Mouse (Mus musculus) heart, embryonic 10.5 days (tissue): ENCODE data around the gene Ubp1. TPM values are rescaled to one million over a fixed set of nuclear protein-coding genes. Genes with fewer than 3 reads are reported as not detected.

Source experiments
- DNase-seq: peaks from one replicate; pipeline ENCODE4 v3.0.0-alpha.2; 2017; ENCODE audit warnings: low spot score
- H3K27ac ChIP-seq: fragments of 300-500 bp; sonication (generic); 2 replicates; pipeline ENCODE4 v1.5.1; 2016; ENCODE audit warnings: mild to moderate bottlenecking
- H3K27me3 ChIP-seq: fragments of 300-500 bp; sonication (generic); 2 replicates; pipeline ENCODE4 v1.6.1; 2016; ENCODE audit warnings: mild to moderate bottlenecking; ENCODE audit not compliant: poor library complexity, insufficient read depth, severe bottlenecking
- H3K36me3 ChIP-seq: fragments of 300-500 bp; sonication (generic); 2 replicates; pipeline ENCODE4 v1.6.1; 2016; ENCODE audit warnings: mild to moderate bottlenecking, moderate library complexity
- H3K4me1 ChIP-seq: fragments of 300-500 bp; sonication (generic); 2 replicates; pipeline ENCODE4 v1.6.1; 2016; ENCODE audit warnings: mild to moderate bottlenecking
- H3K4me3 ChIP-seq: fragments of 300-500 bp; sonication (generic); 2 replicates; pipeline ENCODE4 v1.5.1; 2016; ENCODE audit warnings: mild to moderate bottlenecking, moderate library complexity
- H3K9me3 ChIP-seq: fragments of 300-500 bp; sonication (generic); 2 replicates; pipeline ENCODE4 v1.6.1; 2016; ENCODE audit warnings: mild to moderate bottlenecking, moderate library complexity
- WGBS: fragments of 180-500 bp; shearing (Covaris S2); methylation state at CpG from one replicate; pipeline ENCODE4 v1.1.7; 2016; 5-methylcytosine and 5-hydroxymethylcytosine counted together
- polyA plus RNA-seq: library from polyadenylated mRNA; unstranded; fragments of >200 nt; fragmentation: Nextera tagmentation; extraction: Ambion mirVana; gene quantifications from 2 replicates; pipeline ENCODE4 v1.2.1, GENCODE M21; 2016

Ubp1 gene
- polyA plus RNA-seq, 1 experiment from 2014 or later: 38.3 TPM

DNA sequence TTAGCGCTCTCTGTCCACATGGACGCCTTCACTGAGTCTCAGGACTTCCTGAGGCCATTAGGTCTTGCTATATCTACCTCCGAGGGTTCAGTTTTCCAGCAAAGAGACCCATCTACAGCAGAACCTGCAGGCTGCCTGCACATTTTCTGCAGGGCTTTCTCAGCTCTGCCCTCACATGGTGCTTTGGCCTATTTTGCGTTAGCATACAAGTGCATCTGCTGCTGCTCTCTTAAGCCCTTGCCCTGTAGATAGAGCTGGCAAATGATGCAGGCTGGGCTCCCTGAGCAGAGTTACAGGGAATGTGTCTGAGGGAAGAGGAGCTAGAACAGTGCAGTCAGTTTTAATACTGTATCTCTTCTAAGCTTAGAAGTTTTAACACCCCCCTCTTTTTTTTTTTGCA is 44.2 kb downstream of the Ubp1 start:
- peak; percentile 67 for DNase-seq
- no peaks in the 10 kb centered on the region for H3K9me3 ChIP-seq
- WGBS: 86% methylated on average over 4 of the region's 4 CpGs
- no peak overlapping the region for H3K27ac ChIP-seq
- H3K4me1 ChIP-seq: no peaks in the 10 kb centered on the region
- H3K4me3 ChIP-seq: no peak overlapping the region
- H3K27me3 ChIP-seq: no peaks in the 10 kb centered on the region
- H3K36me3 ChIP-seq: peaks cover 78% of the 10 kb centered on the region

DNA sequence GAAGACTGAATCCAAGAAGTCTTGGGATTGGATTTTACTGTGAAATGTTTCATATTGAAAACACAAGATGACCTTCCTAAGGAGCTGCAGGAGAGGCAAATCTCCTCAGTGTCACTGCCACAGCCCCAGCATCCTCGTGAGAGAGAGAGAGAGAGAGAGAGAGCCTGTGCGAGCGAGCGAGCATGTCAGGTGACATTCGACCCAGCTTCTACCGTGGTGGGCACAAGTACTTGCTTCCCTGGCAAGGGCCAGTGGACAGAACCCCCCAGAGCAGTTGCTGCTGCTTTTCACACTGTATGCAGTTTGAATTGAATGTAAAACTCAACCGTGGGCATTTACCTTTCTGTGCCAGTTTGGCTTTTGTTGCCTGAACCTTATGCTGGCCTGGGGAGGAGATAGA is 44.7 kb downstream of the Ubp1 start:
- peak; percentile 69 for DNase-seq
- Histone ChIP-seq H3K4me1 (peaks cover 4% of the 10 kb centered on the region), H3K9me3 (no peaks in the 10 kb centered on the region), H3K36me3 (peaks cover 75% of the 10 kb centered on the region), H3K4me3 (no peak overlapping the region), H3K27me3 (no peaks in the 10 kb centered on the region), H3K27ac (no peak overlapping the region)
- 88% methylated on average over 7 of the region's 7 CpGs for WGBS

DNA sequence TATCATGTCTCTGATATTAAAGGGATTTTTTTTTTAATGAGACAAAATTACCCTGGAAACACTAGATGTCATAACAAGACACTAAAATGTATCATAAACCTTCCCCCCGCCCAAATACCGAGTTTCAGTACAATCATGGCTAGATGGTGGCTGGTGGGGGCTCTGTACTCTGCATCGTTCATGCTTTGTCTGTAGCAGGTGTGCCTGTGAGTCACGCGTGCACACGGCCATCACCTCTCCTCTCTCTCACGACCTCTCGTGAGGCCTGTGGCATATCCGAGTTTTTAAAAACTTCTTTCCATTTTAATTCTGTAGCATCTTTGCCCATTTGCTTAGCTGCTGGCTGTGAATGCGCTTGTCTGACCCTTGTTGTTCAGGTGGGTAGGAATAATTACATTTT is 45.5 kb downstream of the Ubp1 start:
- Histone ChIP-seq H3K27ac (no peak overlapping the region), H3K27me3 (no peaks in the 10 kb centered on the region), H3K9me3 (no peaks in the 10 kb centered on the region), H3K4me3 (no peak overlapping the region), H3K36me3 (peaks cover 68% of the 10 kb centered on the region), H3K4me1 (peaks cover 12% of the 10 kb centered on the region)
- no peak for DNase-seq
- 94% methylated on average over 10 of the region's 10 CpGs for whole genome bisulfite sequencing

DNA sequence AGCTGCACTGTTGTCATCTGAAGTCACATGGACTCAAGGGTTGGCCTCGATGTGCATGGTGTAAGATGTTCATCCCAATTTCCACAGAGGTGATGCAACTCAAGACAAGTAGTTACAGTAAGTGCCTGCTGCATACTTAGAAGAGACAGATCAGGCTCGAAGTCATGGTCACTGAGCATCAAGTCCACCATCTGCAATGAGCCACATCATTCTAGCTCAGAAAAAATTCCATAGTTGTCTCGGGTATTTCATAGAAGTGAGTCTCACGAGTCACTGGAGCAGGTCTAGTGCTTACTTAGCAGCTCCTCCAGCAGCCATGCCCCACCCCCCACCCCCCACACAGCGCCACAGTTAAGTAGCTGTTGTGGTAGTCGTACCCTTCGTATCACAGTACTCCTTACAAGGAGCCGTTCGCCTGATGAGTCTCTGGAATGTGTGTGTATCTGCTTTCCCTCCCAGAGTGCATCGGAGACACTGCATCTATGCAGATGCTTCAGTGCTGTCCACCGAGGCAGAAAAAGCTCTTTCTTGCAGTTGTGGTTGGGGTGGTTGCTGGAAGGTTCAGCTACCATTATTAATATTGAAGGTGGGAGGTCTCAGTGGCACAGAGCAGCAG is 46.6 kb downstream of the Ubp1 start:
- peaks cover 63% of the 10 kb centered on the region for H3K36me3 ChIP-seq
- no peak overlapping the region for H3K27ac ChIP-seq
- no peak for DNase-seq
- WGBS: 73% methylated on average over 11 of the region's 11 CpGs
- no peaks in the 10 kb centered on the region for H3K27me3 ChIP-seq
- H3K4me3 ChIP-seq: no peak overlapping the region
- peaks cover 21% of the 10 kb centered on the region for H3K4me1 ChIP-seq
- H3K9me3 ChIP-seq: no peaks in the 10 kb centered on the region

DNA sequence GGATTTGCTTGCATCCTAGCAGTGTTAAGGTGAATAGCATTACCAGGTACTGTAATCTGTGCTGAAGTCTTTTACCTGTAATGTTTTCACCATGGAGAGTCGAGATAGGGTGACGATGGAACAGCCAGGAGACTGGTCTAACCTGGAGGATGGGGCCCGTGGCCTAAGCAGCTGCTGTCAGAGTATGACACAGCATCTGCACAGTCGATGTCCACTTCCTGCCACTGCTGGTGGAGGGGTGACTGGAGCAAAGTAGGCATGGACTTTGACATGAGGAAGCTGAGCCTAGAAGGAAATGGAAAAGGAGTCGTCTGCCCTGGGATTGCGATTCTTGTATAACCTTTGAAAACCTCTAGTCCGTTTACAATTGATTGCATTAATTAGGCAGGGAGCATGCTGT is 47.9 kb downstream of the Ubp1 start:
- WGBS: 83% methylated on average over 7 of the region's 7 CpGs
- no peaks in the 10 kb centered on the region for H3K27me3 ChIP-seq
- H3K27ac ChIP-seq: no peak overlapping the region
- peaks cover 52% of the 10 kb centered on the region for H3K36me3 ChIP-seq
- H3K9me3 ChIP-seq: no peaks in the 10 kb centered on the region
- no peak for DNase-seq
- no peak overlapping the region for H3K4me3 ChIP-seq
- peaks cover 28% of the 10 kb centered on the region for H3K4me1 ChIP-seq

DNA sequence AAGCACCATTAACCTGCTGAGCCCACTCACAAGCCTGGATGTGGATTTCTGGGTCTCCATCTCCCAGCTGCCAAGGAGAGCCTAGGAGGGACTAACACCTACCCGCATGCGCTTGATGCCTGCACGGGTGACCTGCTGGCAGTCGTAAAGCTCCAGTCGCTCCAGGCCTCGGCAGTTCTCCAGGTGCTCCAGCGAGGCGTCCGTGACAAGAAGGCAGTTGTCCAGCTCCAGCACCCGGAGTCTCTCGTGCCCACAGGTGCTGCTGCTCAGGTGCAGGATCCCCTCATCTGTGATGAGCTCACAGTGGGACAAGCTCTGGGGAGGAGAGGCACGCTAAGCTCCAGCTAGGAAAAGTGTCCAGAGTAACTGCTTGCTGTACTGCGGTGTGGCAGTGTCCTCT is 48.6 kb downstream of the Ubp1 start:
- Histone ChIP-seq H3K27ac (no peak overlapping the region), H3K9me3 (no peaks in the 10 kb centered on the region), H3K4me3 (no peak overlapping the region), H3K36me3 (peaks cover 45% of the 10 kb centered on the region), H3K4me1 (peaks cover 28% of the 10 kb centered on the region), H3K27me3 (no peaks in the 10 kb centered on the region)
- DNase-seq: no peak
- WGBS: 89% methylated on average over 13 of the region's 13 CpGs

DNA sequence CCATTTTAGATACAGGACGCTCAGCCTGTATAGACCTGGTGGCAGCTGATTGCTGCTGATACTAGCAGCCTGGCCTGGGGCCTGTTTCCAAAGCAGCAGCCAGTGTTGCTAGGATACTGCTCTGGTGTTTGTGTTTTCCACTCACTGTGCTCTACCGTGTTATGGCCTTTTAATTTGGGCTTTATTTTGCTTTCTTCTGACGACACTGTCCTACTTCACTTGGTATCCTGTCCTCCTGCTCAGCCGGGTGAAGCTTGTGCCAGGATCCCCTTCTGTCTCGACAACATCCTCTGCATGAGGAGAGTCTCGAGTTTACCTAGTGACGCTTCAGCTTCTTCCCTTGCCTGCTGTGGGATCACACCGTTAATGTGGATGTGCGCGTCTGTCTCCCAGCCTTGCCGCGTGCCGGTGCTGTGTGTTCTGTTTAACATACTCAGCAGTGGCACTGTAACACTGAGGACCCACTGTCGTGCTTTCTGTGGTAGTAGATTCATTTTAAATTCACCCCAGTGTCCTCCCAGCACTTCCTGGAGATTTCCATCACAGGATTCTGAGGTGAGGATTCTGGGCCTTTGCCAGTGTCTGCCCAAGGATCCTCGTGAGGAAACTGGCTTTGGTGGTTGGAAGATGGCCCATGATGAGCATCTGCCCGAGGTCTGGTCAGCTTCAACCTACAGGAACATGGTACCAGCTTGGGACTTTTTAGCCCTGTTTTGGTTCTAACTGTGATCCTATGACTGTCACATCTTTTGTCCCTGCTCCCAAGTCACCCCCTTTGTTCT is 50.6 kb downstream of the Ubp1 start:
- WGBS: 63% methylated on average over 16 of the region's 16 CpGs
- no peaks in the 10 kb centered on the region for H3K9me3 ChIP-seq
- H3K4me3 ChIP-seq: no peak overlapping the region
- no peaks in the 10 kb centered on the region for H3K27me3 ChIP-seq
- peaks cover 26% of the 10 kb centered on the region for H3K36me3 ChIP-seq
- peak overlapping the region; percentile 76; the same call in 1 of the 2 replicates for H3K27ac ChIP-seq
- peak; percentile 83 for DNase-seq
- peaks cover 31% of the 10 kb centered on the region for H3K4me1 ChIP-seq

DNA sequence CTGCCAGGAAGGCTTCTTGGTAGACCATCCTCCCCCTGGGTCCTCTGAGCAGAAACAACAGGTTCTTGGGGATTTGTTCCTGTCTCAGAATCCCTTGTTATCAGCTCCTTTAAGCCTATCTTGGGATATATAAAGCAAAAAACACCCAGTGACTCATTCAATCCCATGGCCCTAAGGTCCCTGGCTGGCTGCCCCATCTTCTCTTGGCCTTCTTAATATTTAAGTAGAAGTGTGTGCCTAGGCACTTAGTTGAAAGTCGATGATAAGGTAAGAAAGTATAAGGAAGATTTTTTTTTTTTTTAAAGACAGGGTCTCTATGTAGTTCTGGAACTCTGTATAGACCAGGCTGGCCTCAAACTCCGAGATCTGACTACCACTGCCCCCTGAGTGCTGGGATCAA is 51.7 kb downstream of the Ubp1 start:
- Histone ChIP-seq H3K4me1 (peaks cover 31% of the 10 kb centered on the region), H3K36me3 (peaks cover 14% of the 10 kb centered on the region), H3K9me3 (no peaks in the 10 kb centered on the region), H3K27me3 (peaks cover 2% of the 10 kb centered on the region; the same call in 1 of the 2 replicates), H3K4me3 (no peak overlapping the region), H3K27ac (0 out of 2 replicates have a peak overlapping the region, but pooled peaks have one; percentile 2)
- WGBS: 87% methylated on average over 2 of the region's 2 CpGs
- no peak for DNase-seq

DNA sequence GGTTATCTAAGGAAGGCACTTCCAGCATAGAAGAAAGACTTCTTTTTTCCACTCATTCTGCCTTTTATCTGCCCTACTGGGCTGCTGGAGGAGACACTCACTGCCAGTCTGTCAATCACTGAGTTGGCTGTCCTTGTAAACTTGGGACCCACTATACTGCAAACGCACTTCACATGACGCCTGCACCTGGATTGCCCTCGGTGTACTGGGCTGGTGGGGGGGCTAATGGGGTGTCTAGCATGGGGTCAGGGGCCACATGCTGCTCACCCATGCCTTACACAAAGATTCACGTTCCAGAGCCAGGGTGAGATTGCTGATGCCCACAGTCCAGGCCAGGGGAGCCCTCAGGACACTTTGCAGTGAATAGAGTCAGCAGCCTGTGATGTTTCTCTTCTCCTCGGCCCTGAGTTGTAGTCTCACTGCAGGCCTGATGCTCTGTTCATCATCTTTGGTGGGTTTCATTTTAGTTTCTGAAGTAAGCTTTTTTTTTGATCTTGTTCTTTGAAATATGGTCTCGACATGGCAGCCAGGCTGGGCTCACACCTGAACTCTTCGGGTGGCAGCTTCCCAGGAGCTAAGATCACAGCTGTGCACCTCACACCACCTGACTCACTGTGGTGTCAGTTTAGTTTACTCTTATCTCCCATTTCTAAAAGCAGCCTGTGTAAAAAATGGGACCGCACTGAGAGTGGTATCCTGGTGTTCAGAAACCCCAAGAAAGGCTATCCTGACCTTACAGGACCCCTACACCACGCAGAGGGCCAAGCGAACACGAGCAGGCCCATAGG is 52.3 kb downstream of the Ubp1 start:
- 75% methylated on average over 11 of the region's 11 CpGs for WGBS
- Histone ChIP-seq H3K9me3 (no peaks in the 10 kb centered on the region), H3K4me3 (no peak overlapping the region), H3K36me3 (peaks cover 11% of the 10 kb centered on the region), H3K27ac (no peak overlapping the region), H3K4me1 (peaks cover 31% of the 10 kb centered on the region), H3K27me3 (peaks cover 7% of the 10 kb centered on the region)
- no peak for DNase-seq

DNA sequence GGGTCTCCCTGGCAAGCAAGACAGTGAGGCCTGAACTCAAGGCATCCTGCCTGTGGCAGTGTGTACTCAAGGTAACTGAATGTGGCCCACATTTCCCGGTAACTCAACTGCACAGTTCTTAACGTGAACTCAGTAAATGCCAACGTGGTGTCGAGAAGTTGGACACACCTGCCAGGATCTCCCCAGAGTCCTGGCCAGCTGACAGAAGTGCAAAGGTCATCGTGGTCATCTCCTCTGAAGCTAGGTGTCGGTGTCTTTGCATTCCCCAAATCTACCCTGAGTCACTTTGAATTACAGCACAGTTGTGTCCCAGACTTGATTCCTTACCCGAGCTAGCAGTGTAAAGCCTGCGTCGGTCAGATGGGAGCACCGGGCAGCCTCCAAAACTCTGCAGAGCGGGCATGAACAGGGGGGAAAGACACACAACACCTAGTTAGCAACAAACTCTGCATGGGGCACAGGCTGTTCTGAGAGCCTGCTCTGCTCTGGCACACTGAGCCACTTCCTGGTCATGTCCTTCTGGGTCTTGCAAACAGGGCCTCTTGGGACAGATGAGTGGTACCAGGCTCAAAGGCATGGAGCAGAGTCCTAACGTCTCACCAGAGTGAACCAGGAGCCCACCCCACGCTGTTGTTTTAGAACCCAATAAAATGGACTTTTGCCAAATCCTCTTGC is 54.3 kb downstream of the Ubp1 start:
- DNase-seq: no peak
- Histone ChIP-seq H3K9me3 (no peaks in the 10 kb centered on the region), H3K4me1 (peaks cover 30% of the 10 kb centered on the region), H3K27ac (no peak overlapping the region), H3K4me3 (no peak overlapping the region), H3K36me3 (peaks cover 2% of the 10 kb centered on the region; the same call in 1 of the 2 replicates), H3K27me3 (peaks cover 22% of the 10 kb centered on the region)
- WGBS: 78% methylated on average over 13 of the region's 13 CpGs

DNA sequence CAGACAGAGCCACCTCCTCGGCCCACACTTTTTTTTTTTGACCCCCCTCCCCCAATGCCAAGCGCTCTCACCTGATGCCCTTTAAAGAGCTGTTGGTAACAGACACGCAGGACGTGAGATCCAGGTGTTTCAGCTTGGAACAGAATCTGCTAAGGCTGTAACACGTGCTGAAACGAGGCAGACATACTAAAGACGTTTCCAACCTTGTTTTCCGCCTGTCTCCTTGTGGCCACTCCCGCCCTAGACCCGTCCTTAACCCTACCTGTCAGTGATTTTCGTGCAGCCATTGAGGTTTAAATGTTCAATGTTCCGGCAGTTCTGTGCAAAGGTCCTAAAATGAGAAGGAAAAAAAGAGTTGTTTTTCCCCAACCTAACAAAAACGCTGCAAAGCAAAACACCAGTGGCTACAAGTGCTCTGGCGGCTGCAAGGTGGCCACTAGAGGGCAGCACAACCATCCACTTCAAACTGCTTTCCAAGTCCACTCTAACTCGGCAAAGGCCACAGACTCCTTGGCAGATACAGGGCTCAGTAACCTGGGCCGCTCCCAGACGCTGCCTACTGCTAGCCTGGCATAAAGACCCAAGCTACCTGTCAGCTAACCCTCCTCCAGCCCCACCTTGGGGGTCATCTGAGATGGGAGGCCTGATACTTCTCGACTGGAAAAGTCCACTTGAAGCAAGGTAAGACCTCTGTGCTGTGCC is 60.0 kb downstream of the Ubp1 start:
- H3K27ac ChIP-seq: no peak overlapping the region
- peaks cover 26% of the 10 kb centered on the region for H3K27me3 ChIP-seq
- no peaks in the 10 kb centered on the region for H3K36me3 ChIP-seq
- WGBS: 29% methylated on average over 18 of the region's 18 CpGs
- peak overlapping the region; percentile 38 for H3K4me3 ChIP-seq
- no peaks in the 10 kb centered on the region for H3K9me3 ChIP-seq
- peaks cover 4% of the 10 kb centered on the region; the same call in 1 of the 2 replicates for H3K4me1 ChIP-seq
- DNase-seq: peak; percentile 94

DNA sequence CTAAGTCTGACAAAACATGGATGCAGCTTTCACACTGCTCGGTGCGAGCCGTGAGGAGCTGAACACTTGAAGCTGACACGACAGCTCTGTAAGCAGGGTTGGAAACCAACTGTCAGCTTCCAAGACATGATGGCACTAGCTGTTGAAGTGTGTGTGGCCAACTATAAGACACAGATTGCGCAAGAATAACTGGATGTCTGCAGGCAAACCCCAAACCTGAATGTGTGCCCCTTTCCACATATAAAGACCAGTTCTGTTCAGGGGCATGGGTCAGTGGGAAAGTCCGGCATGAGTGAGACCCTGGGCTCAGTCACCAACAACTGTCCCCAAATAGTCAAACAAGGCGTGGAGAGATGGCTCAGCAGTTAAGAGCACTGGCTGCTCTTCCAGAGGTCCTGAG is 62.1 kb downstream of the Ubp1 start:
- no peaks in the 10 kb centered on the region for H3K36me3 ChIP-seq
- no peak for DNase-seq
- H3K9me3 ChIP-seq: no peaks in the 10 kb centered on the region
- peaks cover 4% of the 10 kb centered on the region; the same call in 1 of the 2 replicates for H3K4me1 ChIP-seq
- WGBS: 87% methylated on average over 7 of the region's 7 CpGs
- peaks cover 20% of the 10 kb centered on the region for H3K27me3 ChIP-seq
- H3K27ac ChIP-seq: no peak overlapping the region
- H3K4me3 ChIP-seq: no peak overlapping the region
